Mouse (Mus musculus) liver, postnatal 0 days (tissue): Measurements from ENCODE around the gene Oaz2.

Source experiments
- CTCF ChIP-seq: sonication (generic); IDR thresholded peaks from 2 replicates; pipeline ENCODE4 v1.5.1; 2016; ENCODE audit warnings: antibody characterized with exemption, low read depth
- EP300 ChIP-seq: IDR thresholded peaks from 2 replicates; pipeline ENCODE4 v1.6.1; 2016; ENCODE audit warnings: antibody characterized with exemption, low read depth, mild to moderate bottlenecking

DNA sequence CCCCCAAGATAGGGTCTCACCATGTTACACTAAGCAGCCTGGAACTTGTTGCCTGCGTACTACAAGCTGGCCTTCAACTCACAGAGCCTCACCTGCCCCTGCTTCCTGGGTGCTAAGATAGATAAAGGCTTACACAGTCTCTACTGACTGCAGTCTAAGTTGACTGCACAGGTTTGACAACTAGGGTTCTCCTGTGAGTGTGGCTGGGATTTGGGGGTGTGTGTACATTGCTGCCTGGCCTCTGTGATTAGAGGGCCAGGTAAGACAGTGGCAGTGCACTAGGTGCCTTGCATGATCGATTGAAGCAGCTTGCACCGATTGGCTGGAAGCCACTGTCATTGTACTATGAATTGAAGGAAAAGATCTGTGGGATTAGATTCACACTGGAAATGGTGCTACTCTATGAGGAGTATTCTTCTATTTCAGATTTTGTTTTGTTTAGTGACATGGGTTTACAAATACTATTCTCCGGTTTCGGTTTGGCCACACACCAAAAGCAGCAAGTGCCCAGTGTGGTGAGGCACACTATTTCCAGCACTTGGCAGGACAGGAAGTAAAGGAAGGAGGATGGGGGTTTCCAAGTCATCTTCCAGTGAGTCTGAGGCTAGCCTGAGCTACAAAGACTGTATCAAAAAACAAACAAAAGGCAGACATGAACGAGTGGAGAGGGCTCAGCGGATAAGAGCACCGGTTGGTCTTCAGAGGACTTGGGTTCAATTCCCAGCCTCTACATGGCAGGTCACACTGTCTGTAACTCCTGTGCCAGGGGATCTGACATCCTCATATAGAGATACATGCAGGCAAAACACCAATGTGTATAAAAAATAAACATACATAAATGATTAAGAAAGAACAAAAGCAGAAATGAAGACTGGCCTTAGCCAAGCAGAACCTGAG, 7.9 kb downstream of the Oaz2 start:
- TF ChIP-seq CTCF (no peak), EP300 (no peak)
